Mouse (Mus musculus) intestine, postnatal 0 days (tissue): ENCODE results near the gene Pitpnc1. TPM values are rescaled to one million over a fixed set of nuclear protein-coding genes. Genes with fewer than 3 reads are reported as not detected.

Source experiments
- ATAC-seq: fragments of 200-750 bp; cut with Nextera tagmentation; 2 replicates; pipeline ENCODE4 v1.8.0; 2017; ENCODE audit warnings: mild to moderate bottlenecking, moderate TSS enrichment, moderate library complexity
- H3K27ac ChIP-seq: fragments of 300-500 bp; sonication (generic); 2 replicates; pipeline ENCODE4 v1.5.1; 2014; ENCODE audit warnings: mild to moderate bottlenecking, low read depth, low read length, moderate library complexity
- H3K27me3 ChIP-seq: fragments of 300-500 bp; sonication (generic); replicated peaks from 2 replicates; pipeline ENCODE4 v1.6.1; 2014; ENCODE audit warnings: low read length, mixed read lengths; ENCODE audit not compliant: control insufficient read depth, insufficient read depth
- H3K36me3 ChIP-seq: fragments of 300-500 bp; sonication (generic); 2 replicates; pipeline ENCODE4 v1.6.1; 2014; ENCODE audit warnings: mild to moderate bottlenecking, moderate library complexity; ENCODE audit not compliant: control insufficient read depth, insufficient read depth
- H3K4me1 ChIP-seq: fragments of 300-500 bp; sonication (generic); replicated peaks from 2 replicates; pipeline ENCODE4 v1.6.1; 2014; ENCODE audit warnings: antibody characterized with exemption, low read length, mixed read lengths; ENCODE audit not compliant: control insufficient read depth, insufficient read depth
- H3K4me2 ChIP-seq: fragments of 300-500 bp; sonication (generic); replicated peaks from 2 replicates; pipeline ENCODE4 v1.6.1; 2014; ENCODE audit warnings: low read depth, mild to moderate bottlenecking, moderate library complexity
- H3K4me3 ChIP-seq: fragments of 300-500 bp; sonication (generic); 2 replicates; pipeline ENCODE4 v1.5.1; 2014; ENCODE audit warnings: low read depth, low read length
- H3K9ac ChIP-seq: fragments of 300-500 bp; sonication (generic); 2 replicates; pipeline ENCODE4 v1.6.1; 2014; ENCODE audit warnings: mild to moderate bottlenecking, low read depth, low read length
- H3K9me3 ChIP-seq: fragments of 300-500 bp; sonication (generic); 2 replicates; pipeline ENCODE4 v1.6.1; 2016; ENCODE audit warnings: mixed run types; ENCODE audit not compliant: control insufficient read depth
- CTCF ChIP-seq: sonication (generic); IDR thresholded peaks from 2 replicates; pipeline ENCODE4 v1.5.1; 2016; ENCODE audit warnings: low read depth, mild to moderate bottlenecking, control low read depth, antibody characterized with exemption, moderate library complexity
- WGBS: fragments of 180-500 bp; shearing (Covaris S2); extraction: QIAGEN DNeasy Blood & Tissue Kit; methylation state at CpG from one replicate; pipeline ENCODE4 v1.1.7; 2014; 5-methylcytosine and 5-hydroxymethylcytosine counted together
- polyA plus RNA-seq: library from polyadenylated mRNA; unstranded; fragments of >200 nt; fragmentation: Nextera tagmentation; extraction: Ambion mirVana; gene quantifications from 2 replicates; pipeline ENCODE4 v1.2.1, GENCODE M21; 2015

Pitpnc1 gene
- polyA plus RNA-seq, 1 experiment from 2014 or later: 4.4 TPM

GRCm38 (mm10) chr11:107437723-107438122 is 32.8 kb downstream of the Pitpnc1 start:
- H3K36me3 ChIP-seq: no peaks in the 10 kb centered on the region
- ATAC-seq: no peak
- no peak overlapping the region for H3K9ac ChIP-seq
- no peaks in the 10 kb centered on the region for H3K27me3 ChIP-seq
- 69% methylated on average over 4 of the region's 4 CpGs for WGBS
- TF ChIP-seq CTCF: no peak
- no peaks in the 10 kb centered on the region for H3K4me1 ChIP-seq
- H3K27ac ChIP-seq: no peak overlapping the region
- H3K9me3 ChIP-seq: no peaks in the 10 kb centered on the region
- no peak overlapping the region for H3K4me2 ChIP-seq
- no peak overlapping the region for H3K4me3 ChIP-seq

- no peak for ATAC-seq
- TF ChIP-seq CTCF: no peak
- H3K4me3 ChIP-seq: no peak overlapping the region
- H3K9me3 ChIP-seq: no peaks in the 10 kb centered on the region
- no peak overlapping the region for H3K9ac ChIP-seq
- H3K27ac ChIP-seq: no peak overlapping the region
- no peaks in the 10 kb centered on the region for H3K27me3 ChIP-seq
- no peaks in the 10 kb centered on the region for H3K36me3 ChIP-seq
- 89% methylated on average over 6 of the region's 6 CpGs for WGBS
- no peak overlapping the region for H3K4me2 ChIP-seq
- no peaks in the 10 kb centered on the region for H3K4me1 ChIP-seq
Observed at GRCm38 (mm10) chr11:107435776-107436449, 34.6 kb downstream of the Pitpnc1 start.

GRCm38 (mm10) chr11:107431197-107431965 is 39.1 kb downstream of the Pitpnc1 start:
- H3K27ac ChIP-seq: no peak overlapping the region
- no peaks in the 10 kb centered on the region for H3K4me1 ChIP-seq
- no peaks in the 10 kb centered on the region for H3K9me3 ChIP-seq
- ATAC-seq: no peak
- H3K27me3 ChIP-seq: no peaks in the 10 kb centered on the region
- H3K9ac ChIP-seq: no peak overlapping the region
- H3K4me2 ChIP-seq: no peak overlapping the region
- no peak for TF ChIP-seq CTCF
- H3K36me3 ChIP-seq: no peaks in the 10 kb centered on the region
- no peak overlapping the region for H3K4me3 ChIP-seq
- 60% methylated on average over 7 of the region's 7 CpGs for WGBS

- Histone ChIP-seq H3K4me1 (no peaks in the 10 kb centered on the region), H3K4me2 (no peak overlapping the region), H3K27ac (no peak overlapping the region), H3K27me3 (no peaks in the 10 kb centered on the region), H3K9ac (no peak overlapping the region), H3K36me3 (no peaks in the 10 kb centered on the region), H3K9me3 (no peaks in the 10 kb centered on the region), H3K4me3 (no peak overlapping the region)
- 85% methylated on average over 10 of the region's 10 CpGs for WGBS
- TF ChIP-seq CTCF: no peak
- no peak for ATAC-seq
Observed at GRCm38 (mm10) chr11:107428011-107428410, 42.5 kb downstream of the Pitpnc1 start.

GRCm38 (mm10) chr11:107424176-107424575 is 46.3 kb downstream of the Pitpnc1 start:
- Histone ChIP-seq H3K4me3 (no peak overlapping the region), H3K27ac (no peak overlapping the region), H3K9me3 (no peaks in the 10 kb centered on the region), H3K36me3 (no peaks in the 10 kb centered on the region), H3K4me1 (no peaks in the 10 kb centered on the region), H3K4me2 (no peak overlapping the region), H3K27me3 (no peaks in the 10 kb centered on the region), H3K9ac (no peak overlapping the region)
- TF ChIP-seq CTCF: no peak
- ATAC-seq: no peak
- 85% methylated on average over 12 of the region's 12 CpGs for WGBS

GRCm38 (mm10) chr11:107422356-107422754 is 48.1 kb downstream of the Pitpnc1 start:
- no peak for ATAC-seq
- Histone ChIP-seq H3K4me1 (no peaks in the 10 kb centered on the region), H3K4me2 (no peak overlapping the region), H3K4me3 (no peak overlapping the region), H3K9ac (no peak overlapping the region), H3K36me3 (no peaks in the 10 kb centered on the region), H3K9me3 (no peaks in the 10 kb centered on the region), H3K27me3 (no peaks in the 10 kb centered on the region), H3K27ac (no peak overlapping the region)
- no peak for TF ChIP-seq CTCF
- 40% methylated on average over 5 of the region's 5 CpGs for WGBS
